Mouse (Mus musculus): ENCODE results near the gene Akr1c13.

DNA sequence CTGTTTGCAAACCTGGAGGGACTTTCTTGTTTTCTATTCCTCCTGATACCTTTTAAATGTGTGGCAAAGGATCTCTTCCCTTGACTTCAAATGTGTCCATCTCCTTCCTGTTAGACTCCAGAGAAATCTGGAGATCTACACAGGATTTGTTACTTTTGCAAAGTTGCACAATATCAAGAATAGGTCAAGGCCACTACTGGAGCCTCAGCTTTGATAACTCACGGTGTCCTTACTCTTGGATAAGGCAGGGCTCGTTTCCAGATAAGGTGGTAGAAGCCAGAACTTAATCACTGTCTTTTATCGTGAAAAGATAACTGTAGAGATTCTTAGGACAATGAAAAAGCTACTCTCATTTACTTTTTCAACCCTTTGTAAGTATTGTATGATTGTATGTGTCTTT, 1.6 kb downstream of the Akr1c13 start:
- TF ChIP-seq CTCF (IDR thresholded peaks at IDR 0.05; ENCODE audit: low read depth, low read length) (no peak), POLR2A (IDR thresholded peaks at IDR 0.05; ENCODE audit: extremely low read depth, insufficient read depth, low read length) (no peak)

Data from liver, adult 2 months (tissue).